Mouse (Mus musculus) Muller cell, postnatal 12 days (primary cell): ENCODE data around the gene Ndufs6.
A peak's percentile ranks its signal among the peaks of the same experiment; 100 is the strongest.

Experiments used
- DNase-seq: peaks from one replicate; pipeline ENCODE4 v3.0.0-alpha.2; 2015; ENCODE audit errors: inconsistent ontology term

Gene Ndufs6

DNA sequence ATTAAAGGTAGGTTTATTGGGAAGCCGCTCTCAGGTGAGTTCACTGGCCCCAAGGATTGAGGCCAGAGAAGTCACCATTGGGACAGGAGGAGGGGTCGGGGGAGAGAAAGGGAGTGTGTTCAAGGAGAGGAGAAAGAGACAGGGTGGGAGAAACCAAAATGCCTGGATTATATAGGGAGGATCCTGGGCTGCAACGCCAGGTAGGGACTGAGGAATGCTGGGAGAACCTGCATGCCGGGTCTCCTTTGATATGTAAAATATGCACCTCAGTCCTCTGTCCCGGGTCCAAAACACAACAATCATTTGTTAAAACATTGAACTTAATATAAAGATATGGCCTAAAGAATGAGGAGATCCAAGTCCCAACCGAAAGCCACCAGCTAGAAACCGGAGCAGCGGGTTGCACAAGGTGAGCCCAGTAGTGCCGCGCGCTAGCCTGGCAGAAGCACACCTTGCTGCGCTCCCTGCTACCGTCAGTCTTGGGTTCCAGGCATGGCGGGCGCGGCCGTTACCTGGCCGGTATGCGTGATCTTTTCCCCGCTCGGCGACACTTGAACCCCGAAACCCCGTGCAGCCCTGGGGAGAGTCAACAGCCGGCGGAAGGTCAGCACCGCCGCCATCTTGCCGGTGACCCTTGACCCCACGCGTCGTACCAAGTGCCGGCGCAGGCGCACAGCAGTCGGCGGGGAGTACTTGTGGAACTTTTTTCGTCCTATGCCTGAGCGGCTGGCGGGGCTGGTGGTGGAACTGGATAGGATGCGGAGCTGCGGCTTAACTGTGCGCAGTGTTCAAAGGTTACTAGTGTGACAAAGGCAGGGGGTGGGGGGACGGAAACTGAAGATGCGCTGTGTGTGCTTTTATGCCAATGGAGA is at the start of gene Ndufs6, which contains the start of gene Mrpl36:
TSS of gene Ndufs6 (minus strand) at position 716 of the 872 bp plus-strand sequence.
TSS of gene Mrpl36 (plus strand) at position 687 of the 872 bp plus-strand sequence.
- peak; percentile 91 for DNase-seq

DNA sequence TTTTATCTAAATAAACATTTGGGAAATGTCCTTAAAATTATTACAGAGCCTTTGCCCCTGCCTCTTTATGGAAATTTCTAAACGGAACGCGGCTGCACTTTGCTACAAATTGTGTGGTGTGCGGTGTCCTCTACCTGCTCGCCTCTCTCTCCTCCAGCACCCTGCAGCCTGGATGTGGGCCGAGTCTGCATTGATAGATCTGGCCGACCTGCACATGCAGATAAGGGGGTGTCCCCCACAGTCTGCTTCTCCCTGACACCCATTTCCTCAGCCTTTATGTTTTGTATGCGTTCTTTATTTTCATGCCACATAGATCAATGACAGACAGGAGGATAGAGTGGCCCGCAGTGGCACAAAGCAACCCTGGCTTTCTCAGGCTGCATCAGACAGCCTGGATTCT is 49.3 kb upstream of the Ndufs6 start:
- no peak for DNase-seq

DNA sequence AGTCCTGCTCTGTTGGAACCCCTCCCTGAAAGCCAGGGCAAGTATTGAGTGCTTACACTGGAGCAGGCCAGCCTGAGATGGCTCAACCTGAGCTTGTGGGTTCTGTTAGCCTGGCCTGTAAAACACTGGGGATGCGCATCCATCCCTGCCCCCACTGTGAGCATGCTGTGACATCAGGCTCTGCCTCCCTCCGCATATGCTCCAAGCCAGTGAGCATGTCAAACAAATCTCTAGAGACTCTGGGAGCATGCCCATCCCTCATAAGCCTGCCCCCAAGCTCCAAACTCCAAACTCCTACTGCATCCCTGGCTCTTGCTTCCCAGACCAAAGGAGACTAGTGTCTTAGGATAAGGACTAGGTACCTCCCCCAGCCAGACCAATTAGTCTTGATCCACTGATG is 46.3 kb upstream of the Ndufs6 start:
- DNase-seq: no peak

DNA sequence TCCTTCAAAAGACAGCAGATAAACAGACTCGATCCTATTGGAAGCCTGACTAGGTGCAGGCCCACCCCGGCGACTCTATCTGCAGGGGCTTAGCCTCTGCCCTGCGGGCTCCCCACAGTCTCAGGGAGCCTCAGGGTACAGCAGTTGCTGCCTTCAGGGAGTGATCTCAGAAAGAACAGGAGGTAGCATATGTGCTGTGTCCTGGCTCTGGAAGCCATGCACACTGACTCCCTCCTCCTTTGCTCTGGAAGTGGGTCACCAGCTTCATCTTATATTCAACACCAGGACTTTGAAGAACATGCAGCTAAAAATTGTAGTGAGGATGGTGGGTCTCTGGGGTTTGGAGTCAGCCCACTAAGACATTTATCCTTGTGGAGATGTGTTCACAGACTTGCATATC is 45.0 kb upstream of the Ndufs6 start:
- no peak for DNase-seq

GRCm38 (mm10) chr13:73357106-73357505 is 28.8 kb upstream of the Ndufs6 start:
- DNase-seq: no peak

- DNase-seq: no peak
Measured at GRCm38 (mm10) chr13:73352491-73352890, 24.1 kb upstream of the Ndufs6 start.

DNA sequence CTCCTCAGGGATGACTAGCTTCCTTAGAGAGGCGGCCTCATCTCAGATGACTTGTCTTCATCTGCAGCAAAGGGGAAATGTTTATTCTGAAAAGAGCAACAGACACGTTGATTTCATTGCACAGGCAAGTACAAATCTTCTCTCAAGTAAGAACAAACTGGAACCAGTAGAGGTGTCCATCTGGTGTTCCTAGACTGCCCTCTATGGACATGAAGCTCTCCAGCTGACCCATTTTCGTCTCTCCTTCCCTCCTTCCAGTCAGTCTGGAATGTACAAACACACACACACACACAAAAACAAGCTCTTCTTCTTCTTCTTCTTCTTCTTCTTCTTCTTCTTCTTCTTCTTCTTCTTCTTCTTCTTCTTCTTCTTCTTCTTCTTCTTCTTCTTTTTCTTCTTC is 23.6 kb upstream of the Ndufs6 start:
- no peak for DNase-seq

DNA sequence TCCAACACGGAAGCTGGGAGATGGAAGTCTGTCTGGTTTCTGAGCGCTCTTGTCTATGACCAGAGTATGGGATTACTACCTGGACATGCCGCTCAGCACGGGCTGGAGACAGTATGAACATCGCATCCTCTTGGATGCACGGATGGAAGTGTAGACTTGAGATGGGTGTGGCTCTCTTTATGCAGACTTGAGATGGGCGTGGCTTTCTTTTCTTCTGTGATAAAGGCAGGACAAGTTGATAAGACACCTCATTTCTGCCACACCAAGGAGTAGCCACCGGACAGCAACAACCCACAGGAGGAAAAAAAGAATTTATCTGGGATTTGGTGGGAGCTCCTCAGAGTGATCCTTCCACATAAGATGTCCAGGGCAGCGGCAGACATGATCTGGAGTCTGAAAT is 22.4 kb upstream of the Ndufs6 start:
- DNase-seq: no peak

DNA sequence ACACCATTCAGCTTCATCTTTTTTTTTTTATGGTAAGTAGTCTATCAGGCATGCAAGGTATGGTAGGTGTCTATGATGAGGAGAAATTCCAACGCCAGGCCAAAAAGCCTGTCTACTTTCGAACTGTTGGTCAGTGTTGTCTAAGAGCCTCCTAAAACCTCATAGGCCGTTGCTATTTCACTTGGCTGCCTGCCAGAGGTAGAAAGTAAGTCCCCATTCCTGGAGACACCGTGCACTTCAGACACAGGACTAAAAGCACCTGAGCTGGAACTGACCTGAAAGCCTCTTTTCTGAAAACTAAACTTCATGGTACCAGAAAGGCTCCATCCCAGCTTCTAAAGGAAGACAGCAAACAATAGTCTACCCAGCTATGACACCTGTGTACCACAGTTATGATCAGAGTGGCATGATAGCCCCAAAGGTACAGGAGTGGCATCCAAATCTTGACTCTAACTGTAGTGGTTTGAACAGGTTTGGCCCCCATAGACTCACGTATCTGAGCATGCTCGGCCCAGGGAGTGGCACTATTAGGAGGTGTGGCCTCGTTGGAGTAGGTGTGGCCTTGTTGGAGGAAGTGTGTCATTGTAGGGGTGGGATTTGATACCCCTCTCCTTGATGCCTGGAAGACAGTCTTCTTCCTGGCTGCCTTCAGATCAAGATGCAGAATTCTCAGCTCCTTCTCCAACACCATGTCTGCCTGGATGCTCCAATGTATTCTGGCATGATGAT is 19.7 kb upstream of the Ndufs6 start:
- DNase-seq: no peak

GRCm38 (mm10) chr13:73347171-73347570 is 18.8 kb upstream of the Ndufs6 start:
- DNase-seq: no peak

- DNase-seq: no peak
Measured at GRCm38 (mm10) chr13:73346743-73347142, 18.4 kb upstream of the Ndufs6 start.

DNA sequence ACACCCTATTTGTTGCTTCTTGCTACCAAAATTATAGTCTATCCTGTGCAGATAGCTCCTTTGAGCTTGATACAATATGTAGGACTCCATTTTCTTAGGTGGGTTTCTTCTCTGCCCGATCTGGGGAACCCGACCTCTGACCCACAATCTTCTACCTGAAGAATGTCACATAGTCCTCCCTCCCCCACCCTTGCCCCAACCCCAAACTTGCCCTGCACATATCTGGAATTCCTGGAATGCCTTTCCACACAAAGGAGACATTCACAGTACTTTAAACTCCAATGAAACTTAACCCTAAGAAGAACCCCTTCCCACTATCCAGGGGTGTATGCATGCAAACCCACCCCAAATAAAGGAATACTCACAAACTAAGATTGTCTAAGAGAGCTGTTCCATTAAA is 17.8 kb upstream of the Ndufs6 start:
- DNase-seq: peak; percentile 73

DNA sequence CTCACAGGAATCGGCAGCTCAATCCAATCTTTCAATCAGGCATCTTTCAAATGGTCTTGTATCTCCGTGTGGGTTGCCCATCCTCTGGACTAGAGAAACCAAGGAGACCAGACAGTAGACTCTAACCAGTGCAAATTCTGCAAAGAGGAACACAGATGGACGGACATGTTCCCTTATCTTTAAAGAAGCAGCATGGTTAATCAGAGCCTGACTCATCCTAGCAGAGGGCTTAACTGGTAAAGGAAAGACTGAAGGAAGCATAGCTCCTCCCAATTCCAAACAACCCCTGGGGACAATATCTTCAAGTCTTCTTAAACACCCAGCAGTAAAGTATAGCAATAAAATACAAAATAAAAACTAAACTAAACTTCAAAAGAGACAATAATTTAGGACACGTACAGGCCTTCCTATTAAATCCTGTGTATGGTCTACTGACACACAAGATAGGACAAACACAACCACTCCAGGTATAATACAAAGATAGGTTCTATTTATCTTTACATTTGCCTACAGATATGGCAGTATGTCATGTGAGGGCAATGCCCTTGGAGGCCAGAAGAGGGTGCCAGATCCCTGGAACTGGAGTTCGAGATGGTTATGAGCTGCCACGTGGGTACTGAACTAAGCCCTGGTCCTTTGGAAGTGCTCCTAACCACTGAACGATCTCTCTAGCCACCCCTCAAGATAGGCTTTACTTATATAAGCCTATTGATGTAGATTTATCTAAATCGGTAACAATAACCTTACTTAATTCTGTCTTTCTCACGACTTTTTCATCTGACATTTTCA is 17.0 kb upstream of the Ndufs6 start:
- DNase-seq: no peak

GRCm38 (mm10) chr13:73336753-73337152 is 8.4 kb upstream of the Ndufs6 start:
- DNase-seq: no peak

DNA sequence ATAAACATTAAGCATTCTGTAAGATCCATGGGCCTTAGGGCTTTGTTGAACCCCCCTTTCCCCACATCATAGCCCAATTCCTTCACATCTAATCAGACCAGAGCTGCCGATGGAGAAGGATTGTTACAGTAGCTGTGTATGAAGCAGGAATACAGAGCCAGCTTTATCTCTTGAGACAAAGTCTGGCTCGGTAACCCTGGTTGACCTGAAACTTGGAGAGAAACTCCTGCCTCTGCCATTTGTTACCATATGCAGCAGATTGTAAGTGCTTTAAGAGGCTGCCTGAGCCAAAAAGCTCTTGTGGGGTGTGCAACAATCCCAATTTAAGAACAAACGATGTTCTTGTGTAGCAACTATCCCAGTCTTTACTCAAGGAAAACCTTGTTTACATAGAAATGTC is 3.4 kb upstream of the Ndufs6 start:
- no peak for DNase-seq

DNA sequence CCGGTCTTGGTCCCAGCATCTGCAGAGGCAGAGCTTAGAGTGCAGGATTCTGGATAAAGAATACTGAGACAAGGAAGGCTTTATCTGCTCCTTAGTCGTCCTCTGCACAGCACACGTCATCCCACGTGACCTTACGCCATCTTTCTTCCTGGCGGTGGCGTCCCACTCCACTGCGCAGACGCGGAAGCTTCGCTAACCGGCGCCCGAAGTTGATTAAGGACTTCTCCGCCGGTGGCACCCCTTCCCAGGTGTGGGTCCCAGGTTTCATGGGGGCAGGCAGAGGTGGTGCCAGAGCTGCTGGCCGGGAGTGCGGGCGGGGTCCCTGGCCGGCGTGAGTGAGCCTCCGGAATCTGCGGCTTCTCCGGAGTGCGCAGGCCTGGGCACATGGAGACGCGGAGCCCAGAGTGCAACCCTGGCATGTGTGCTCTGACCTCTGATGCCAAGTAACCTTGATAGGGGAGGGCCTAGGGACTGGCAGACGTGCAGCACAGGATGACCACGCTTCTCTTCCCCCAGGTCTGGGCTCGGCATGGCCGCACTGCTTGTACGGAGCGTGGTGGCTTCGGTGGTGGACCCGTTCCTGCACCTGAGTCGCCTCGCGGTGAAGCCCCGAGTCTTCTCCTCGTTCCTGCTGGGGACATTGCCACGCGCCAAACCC is 2.6 kb upstream of the Ndufs6 start:
- DNase-seq: peak; percentile 87

DNA sequence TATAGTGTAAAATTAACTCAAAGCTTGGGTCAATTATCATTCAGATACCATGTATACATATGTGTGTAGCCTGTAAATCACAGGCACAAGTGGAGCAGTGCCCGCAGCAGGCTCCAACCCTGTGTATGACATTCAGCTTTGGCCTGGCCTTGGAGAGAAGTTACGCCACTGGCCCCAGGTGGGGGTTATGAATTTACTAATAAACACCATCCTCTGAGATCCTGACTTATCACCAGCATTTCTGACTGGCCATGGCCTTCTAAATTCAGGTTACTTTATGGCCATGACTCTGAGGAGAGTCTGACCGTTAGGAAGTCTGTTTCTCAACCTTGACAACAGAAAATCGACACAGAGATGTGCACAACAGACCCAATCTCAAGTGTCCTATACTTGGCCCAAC is 4.9 kb downstream of the Ndufs6 start:
- no peak for DNase-seq

DNA sequence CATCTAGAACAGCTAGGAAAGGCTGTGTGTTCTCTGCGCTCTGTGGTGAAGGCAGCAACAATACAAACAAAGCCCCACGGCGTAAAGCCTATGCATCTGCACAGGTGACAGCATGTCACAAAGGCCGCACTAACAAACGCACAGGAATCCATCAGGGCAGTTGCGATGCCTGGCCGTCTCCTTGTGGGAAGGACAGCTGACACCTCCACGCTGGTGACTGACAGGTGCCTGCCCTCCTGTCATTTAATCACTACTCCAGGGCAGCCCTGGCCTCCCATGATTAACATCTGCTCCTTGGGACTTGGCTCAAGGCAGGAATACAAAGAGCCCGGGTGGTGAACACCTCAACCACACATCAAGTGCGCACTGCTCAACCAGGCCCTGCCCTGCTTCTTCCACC is 5.7 kb downstream of the Ndufs6 start:
- DNase-seq: no peak

GRCm38 (mm10) chr13:73320048-73320447 is 8.3 kb downstream of the Ndufs6 start:
- no peak for DNase-seq

GRCm38 (mm10) chr13:73310183-73310929 is 18.0 kb downstream of the Ndufs6 start:
- peak; percentile 38 for DNase-seq

DNA sequence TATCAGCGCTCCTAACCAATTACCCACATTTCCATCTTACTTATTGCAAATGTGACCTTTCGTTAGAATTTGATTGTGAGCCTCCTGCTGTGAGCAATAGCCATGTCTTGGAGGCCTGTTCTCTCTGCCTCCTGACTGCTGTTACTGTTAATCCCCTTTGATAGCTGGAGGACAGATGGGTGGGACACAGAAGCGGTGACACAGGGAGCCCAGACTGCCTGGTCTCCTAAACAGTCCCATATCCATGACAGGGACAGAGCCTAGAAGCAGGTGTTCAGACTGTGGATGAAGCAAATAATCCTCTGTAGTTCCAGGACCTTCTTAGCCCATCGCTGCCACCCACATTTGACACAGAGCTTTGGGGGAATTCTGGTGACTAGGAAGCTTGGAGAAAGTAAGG is 21.9 kb downstream of the Ndufs6 start:
- no peak for DNase-seq
